Mouse (Mus musculus) liver, adult 2 months (tissue): Measurements from ENCODE around the gene Npas2. TPM values are rescaled to one million over a fixed set of nuclear protein-coding genes. Genes with fewer than 3 reads are reported as not detected.

ENCODE experiments used
- DNase-seq: peaks from one replicate; pipeline ENCODE4 v3.0.0-alpha.2; 2011; ENCODE audit warnings: low read depth, low spot score; ENCODE audit errors: extremely low read depth
- H3K27ac ChIP-seq: fragments of 200-500 bp; replicated peaks from 2 replicates; pipeline ENCODE4 v1.5.1; 2012; ENCODE audit warnings: low read depth, mild to moderate bottlenecking, control low read depth, inconsistent platforms, low read length; ENCODE audit not compliant: insufficient read depth
- H3K27me3 ChIP-seq: fragments of 200-500 bp; 2 replicates; pipeline ENCODE4 v1.6.1; 2012; ENCODE audit warnings: mild to moderate bottlenecking, moderate library complexity, low read length, inconsistent platforms; ENCODE audit not compliant: control insufficient read depth, insufficient read depth
- H3K36me3 ChIP-seq: fragments of 200-500 bp; 2 replicates; pipeline ENCODE4 v1.6.1; 2012; ENCODE audit warnings: low read length, inconsistent platforms; ENCODE audit not compliant: control insufficient read depth, insufficient read depth
- H3K4me1 ChIP-seq: fragments of 200-500 bp; 2 replicates; pipeline ENCODE4 v1.6.1; 2011; ENCODE audit warnings: low read length; ENCODE audit not compliant: control insufficient read depth, insufficient read depth
- H3K4me3 ChIP-seq: fragments of 200-500 bp; 2 replicates; pipeline ENCODE4 v1.5.1; 2011; ENCODE audit warnings: low read depth, mild to moderate bottlenecking, control low read depth, low read length, moderate library complexity; ENCODE audit not compliant: insufficient read depth
- H3K79me2 ChIP-seq: fragments of 200-500 bp; 2 replicates; pipeline ENCODE4 v1.6.1; 2012; ENCODE audit warnings: inconsistent platforms, mild to moderate bottlenecking, low read length, moderate library complexity; ENCODE audit not compliant: control insufficient read depth, insufficient read depth
- H3K9ac ChIP-seq: fragments of 200-500 bp; 2 replicates; pipeline ENCODE4 v1.6.1; 2012; ENCODE audit warnings: low read depth, mild to moderate bottlenecking, control low read depth, inconsistent platforms, low read length
- CTCF ChIP-seq: fragments of 200-500 bp; IDR thresholded peaks from 2 replicates; pipeline ENCODE4 v1.5.1; 2011; ENCODE audit warnings: low read depth, low read length, control low read depth
- POLR2A ChIP-seq: fragments of 200-500 bp; IDR thresholded peaks from 2 replicates; pipeline ENCODE4 v1.6.1; 2011; ENCODE audit warnings: low read length, control low read depth; ENCODE audit not compliant: insufficient read depth; ENCODE audit errors: extremely low read depth
- WGBS: fragments of 180-500 bp; shearing (Covaris S2); methylation state at CpG from one replicate; pipeline ENCODE4 v1.1.7; 2018; 5-methylcytosine and 5-hydroxymethylcytosine counted together
- polyA plus RNA-seq: library from polyadenylated mRNA; depleted of rRNA; stranded (reverse); fragments of >200 nt; gene quantifications from 2 replicates; pipeline ENCODE4 v1.2.3, GENCODE M21; 2012
- total RNA-seq: library from RNA; depleted of rRNA; stranded (reverse); fragments of >200 nt; gene quantifications from 2 replicates; pipeline ENCODE4 v1.2.3, GENCODE M21; 2014

Gene Npas2
- total and polyA plus RNA-seq, 2 experiments = 3.7 TPM; not detected in 1

DNA sequence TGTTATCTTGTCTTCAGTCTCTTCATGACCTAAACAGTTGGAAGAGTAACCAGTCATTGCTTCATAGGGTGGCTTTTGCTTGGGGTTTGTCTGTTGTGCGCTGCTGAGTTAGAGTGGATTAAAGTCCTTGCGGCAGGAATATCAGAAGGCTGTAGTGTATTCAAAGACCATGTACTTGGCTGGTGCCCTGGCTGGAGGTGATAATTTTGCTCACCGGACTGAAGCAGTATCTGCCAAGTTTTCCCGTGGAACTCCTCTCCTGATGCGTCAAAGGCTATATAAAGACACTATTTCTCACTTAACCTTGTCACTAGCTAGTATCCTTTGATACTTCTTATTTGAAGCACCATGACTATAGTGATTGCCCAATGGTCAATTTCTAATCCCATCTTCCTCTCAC, 34.9 kb downstream of the Npas2 start:
- Histone ChIP-seq H3K27me3 (no peaks in the 10 kb centered on the region), H3K9ac (no peak overlapping the region), H3K4me3 (no peak overlapping the region), H3K4me1 (no peaks in the 10 kb centered on the region), H3K36me3 (no peaks in the 10 kb centered on the region), H3K27ac (no peak overlapping the region), H3K79me2 (no peaks in the 10 kb centered on the region; the same call in 1 of the 2 replicates)
- DNase-seq = no peak
- 91% methylated on average over 5 of the region's 5 CpGs for whole genome bisulfite sequencing
- no peak for TF ChIP-seq CTCF
- TF ChIP-seq POLR2A = no peak

DNA sequence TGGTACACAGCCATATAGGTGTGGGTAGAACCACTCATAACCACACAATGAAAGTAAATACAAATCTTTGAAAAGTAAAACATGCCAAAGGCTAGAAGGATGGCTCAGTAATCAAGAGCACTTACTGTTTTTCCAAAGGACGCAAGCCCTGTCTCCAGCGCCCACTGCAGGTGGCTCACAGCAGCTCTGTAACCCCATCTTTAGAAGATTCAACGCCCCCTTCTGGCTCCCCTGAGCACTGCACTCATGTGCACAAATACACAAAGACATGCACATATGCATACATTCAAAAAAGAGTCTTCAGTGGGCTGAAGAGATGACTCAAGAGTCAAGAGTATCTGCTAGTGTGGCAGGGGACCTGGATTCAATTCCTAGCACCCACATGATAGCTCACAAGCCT, 36.5 kb downstream of the Npas2 start:
- Histone ChIP-seq H3K9ac (no peak overlapping the region), H3K27ac (no peak overlapping the region), H3K27me3 (no peaks in the 10 kb centered on the region), H3K4me3 (no peak overlapping the region), H3K4me1 (no peaks in the 10 kb centered on the region), H3K36me3 (no peaks in the 10 kb centered on the region), H3K79me2 (no peaks in the 10 kb centered on the region; the same call in 1 of the 2 replicates)
- WGBS = 75% methylated on average over 3 of the region's 3 CpGs
- TF ChIP-seq POLR2A (no peak), CTCF (no peak)
- DNase-seq = no peak

GRCm38 (mm10) chr1:39234815-39235449, 41.4 kb downstream of the Npas2 start:
- Histone ChIP-seq H3K79me2 (peaks cover 4% of the 10 kb centered on the region; the same call in 1 of the 2 replicates), H3K36me3 (no peaks in the 10 kb centered on the region), H3K9ac (no peak overlapping the region), H3K27ac (no peak overlapping the region), H3K4me3 (no peak overlapping the region), H3K27me3 (no peaks in the 10 kb centered on the region), H3K4me1 (peaks cover 3% of the 10 kb centered on the region; the same call in 1 of the 2 replicates)
- 76% methylated on average over 11 of the region's 11 CpGs for whole genome bisulfite sequencing
- DNase-seq = no peak
- no peak for TF ChIP-seq CTCF
- no peak for TF ChIP-seq POLR2A

DNA sequence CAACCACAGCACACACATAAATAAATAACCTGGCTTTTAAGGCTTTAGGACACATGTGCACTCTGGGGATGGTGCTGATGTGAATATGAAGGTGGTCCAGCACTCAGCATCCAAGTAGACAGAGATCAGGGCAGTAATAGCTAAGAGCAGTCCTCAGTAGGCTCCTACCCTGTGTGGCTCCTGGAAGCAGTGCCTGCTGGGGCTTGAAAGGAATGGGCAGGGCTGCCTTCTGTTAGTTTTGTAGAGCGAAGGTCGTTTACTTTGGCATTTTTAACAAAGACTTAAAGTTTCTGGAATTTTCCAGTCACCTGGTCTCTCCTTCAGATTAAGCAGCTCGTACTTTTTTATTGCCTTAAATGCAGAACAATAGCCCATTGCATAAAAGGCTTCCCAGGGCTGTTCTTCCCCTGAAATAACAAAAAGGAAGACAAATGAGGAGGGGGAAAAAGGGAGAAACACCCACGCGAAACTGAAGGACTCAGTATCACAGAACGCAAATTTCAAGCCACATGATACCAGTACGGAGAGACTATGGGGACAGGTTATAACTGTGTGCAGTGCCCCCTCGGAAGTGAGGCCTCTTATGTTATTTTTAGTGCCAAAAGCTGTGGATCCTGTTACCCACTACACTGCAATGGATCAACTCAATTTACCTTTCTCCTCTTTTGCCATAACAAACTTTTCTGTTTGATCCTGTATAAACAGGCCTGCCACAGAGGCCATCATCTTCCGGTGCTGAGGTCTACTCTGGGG, 44.1 kb downstream of the Npas2 start:
- Histone ChIP-seq H3K79me2 (peaks cover 4% of the 10 kb centered on the region; the same call in 1 of the 2 replicates), H3K9ac (no peak overlapping the region), H3K4me1 (peaks cover 3% of the 10 kb centered on the region; the same call in 1 of the 2 replicates), H3K27me3 (no peaks in the 10 kb centered on the region), H3K36me3 (no peaks in the 10 kb centered on the region), H3K27ac (no peak overlapping the region), H3K4me3 (no peak overlapping the region)
- DNase-seq = no peak
- WGBS = 83% methylated on average over 9 of the region's 9 CpGs
- no peak for TF ChIP-seq CTCF
- no peak for TF ChIP-seq POLR2A

- peaks cover 3% of the 10 kb centered on the region; the same call in 1 of the 2 replicates for H3K4me1 ChIP-seq
- WGBS = 90% methylated on average over 6 of the region's 6 CpGs
- H3K27me3 ChIP-seq = no peaks in the 10 kb centered on the region
- H3K27ac ChIP-seq = no peak overlapping the region
- H3K36me3 ChIP-seq = no peaks in the 10 kb centered on the region
- peaks cover 4% of the 10 kb centered on the region; the same call in 1 of the 2 replicates for H3K79me2 ChIP-seq
- H3K4me3 ChIP-seq = no peak overlapping the region
- no peak for DNase-seq
- no peak overlapping the region for H3K9ac ChIP-seq
- no peak for TF ChIP-seq CTCF
- no peak for TF ChIP-seq POLR2A
These were observed 47.5 kb downstream of the Npas2 start for GRCm38 (mm10) chr1:39240860-39241584.
